Mouse (Mus musculus) midbrain, embryonic 13.5 days (tissue): Measurements from ENCODE around the gene Sun2. TPM values are rescaled to one million over a fixed set of nuclear protein-coding genes. Genes with fewer than 3 reads are reported as not detected.

Source experiments
- ATAC-seq: fragments of 200-750 bp; cut with Nextera tagmentation; 2 replicates; pipeline ENCODE4 v1.8.0; 2017; ENCODE audit warnings: mild to moderate bottlenecking, moderate TSS enrichment, moderate library complexity
- H3K27ac ChIP-seq: fragments of 300-500 bp; sonication (generic); 2 replicates; pipeline ENCODE4 v1.5.1; 2015; ENCODE audit warnings: inconsistent platforms, mild to moderate bottlenecking, moderate library complexity
- H3K27me3 ChIP-seq: fragments of 300-500 bp; sonication (generic); 2 replicates; pipeline ENCODE4 v1.6.1; 2015; ENCODE audit warnings: mild to moderate bottlenecking, inconsistent platforms
- H3K36me3 ChIP-seq: fragments of 300-500 bp; sonication (generic); 2 replicates; pipeline ENCODE4 v1.6.1; 2015; ENCODE audit warnings: mild to moderate bottlenecking, inconsistent platforms
- H3K4me1 ChIP-seq: fragments of 300-500 bp; sonication (generic); replicated peaks from 2 replicates; pipeline ENCODE4 v1.6.1; 2015; ENCODE audit warnings: inconsistent platforms
- H3K4me2 ChIP-seq: fragments of 300-500 bp; sonication (generic); replicated peaks from 2 replicates; pipeline ENCODE4 v1.6.1; 2015; ENCODE audit warnings: moderate library complexity, mild to moderate bottlenecking, inconsistent platforms
- H3K4me3 ChIP-seq: fragments of 300-500 bp; sonication (generic); replicated peaks from 2 replicates; pipeline ENCODE4 v1.5.1; 2015; ENCODE audit warnings: mild to moderate bottlenecking, inconsistent platforms
- H3K9ac ChIP-seq: fragments of 300-500 bp; sonication (generic); replicated peaks from 2 replicates; pipeline ENCODE4 v1.6.1; 2015; ENCODE audit warnings: mild to moderate bottlenecking, inconsistent platforms
- H3K9me3 ChIP-seq: fragments of 300-500 bp; sonication (generic); 2 replicates; pipeline ENCODE4 v1.6.1; 2016; ENCODE audit warnings: mild to moderate bottlenecking, inconsistent platforms
- WGBS: fragments of 180-500 bp; shearing (Covaris S2); methylation state at CpG from one replicate; pipeline ENCODE4 v1.1.7; 2015; 5-methylcytosine and 5-hydroxymethylcytosine counted together
- polyA plus RNA-seq: library from polyadenylated mRNA; unstranded; fragments of >200 nt; fragmentation: Nextera tagmentation; extraction: Ambion mirVana; gene quantifications from 2 replicates; pipeline ENCODE4 v1.2.1, GENCODE M21; 2015

The Sun2 gene
- polyA plus RNA-seq, 1 experiment from 2014 or later, result 8.5 TPM

- ATAC-seq, result no peak
- no peak overlapping the region for H3K4me3 ChIP-seq
- 90% methylated on average over 16 of the region's 16 CpGs for WGBS
- H3K9me3 ChIP-seq, result no peaks in the 10 kb centered on the region
- no peak overlapping the region for H3K9ac ChIP-seq
- peaks cover 22% of the 10 kb centered on the region for H3K4me1 ChIP-seq
- no peak overlapping the region for H3K27ac ChIP-seq
- H3K36me3 ChIP-seq, result peaks cover 29% of the 10 kb centered on the region
- no peak overlapping the region for H3K4me2 ChIP-seq
- no peaks in the 10 kb centered on the region for H3K27me3 ChIP-seq
Observed at GRCm38 (mm10) chr15:79767327-79767961, 25.1 kb upstream of the Sun2 start.

GRCm38 (mm10) chr15:79766586-79767071 lies 24.3 kb upstream of the Sun2 start:
- 91% methylated on average over 10 of the region's 10 CpGs for WGBS
- no peak overlapping the region for H3K27ac ChIP-seq

GRCm38 (mm10) chr15:79766168-79766567 lies 23.8 kb upstream of the Sun2 start:
- Histone ChIP-seq H3K9ac (no peak overlapping the region), H3K9me3 (no peaks in the 10 kb centered on the region), H3K36me3 (peaks cover 42% of the 10 kb centered on the region), H3K27me3 (no peaks in the 10 kb centered on the region), H3K27ac (no peak overlapping the region), H3K4me2 (no peak overlapping the region), H3K4me3 (no peak overlapping the region), H3K4me1 (peaks cover 15% of the 10 kb centered on the region)
- WGBS, result 76% methylated on average over 10 of the region's 10 CpGs
- no peak for ATAC-seq

More at GRCm38 (mm10) chr15:79766586-79767071, 24.3 kb upstream of the Sun2 start:
- H3K36me3 ChIP-seq, result peaks cover 38% of the 10 kb centered on the region
- H3K4me3 ChIP-seq, result no peak overlapping the region
- H3K4me1 ChIP-seq, result peaks cover 18% of the 10 kb centered on the region
- H3K9ac ChIP-seq, result no peak overlapping the region
- no peaks in the 10 kb centered on the region for H3K27me3 ChIP-seq
- no peak for ATAC-seq
- H3K4me2 ChIP-seq, result no peak overlapping the region
- H3K9me3 ChIP-seq, result no peaks in the 10 kb centered on the region

- H3K27ac ChIP-seq, result no peak overlapping the region
- H3K9ac ChIP-seq, result no peak overlapping the region
Observed at GRCm38 (mm10) chr15:79765361-79765760, 23.0 kb upstream of the Sun2 start.

GRCm38 (mm10) chr15:79764539-79765267 lies 22.4 kb upstream of the Sun2 start:
- H3K27me3 ChIP-seq, result no peaks in the 10 kb centered on the region
- H3K9ac ChIP-seq, result 0 out of 2 replicates have a peak overlapping the region, but pooled peaks have one; percentile 28
- H3K4me2 ChIP-seq, result no peak overlapping the region
- WGBS, result 87% methylated on average over 11 of the region's 11 CpGs
- ATAC-seq, result no peak
- no peak overlapping the region for H3K27ac ChIP-seq
- H3K4me3 ChIP-seq, result no peak overlapping the region
- H3K36me3 ChIP-seq, result peaks cover 50% of the 10 kb centered on the region
- 0 out of 2 replicates have a peak, but pooled peaks cover 7% of the 10 kb centered on the region for H3K4me1 ChIP-seq
- no peaks in the 10 kb centered on the region for H3K9me3 ChIP-seq

More at GRCm38 (mm10) chr15:79765361-79765760, 23.0 kb upstream of the Sun2 start:
- H3K4me3 ChIP-seq, result no peak overlapping the region
- no peaks in the 10 kb centered on the region for H3K27me3 ChIP-seq
- H3K9me3 ChIP-seq, result no peaks in the 10 kb centered on the region
- no peak for ATAC-seq
- peaks cover 50% of the 10 kb centered on the region for H3K36me3 ChIP-seq
- H3K4me2 ChIP-seq, result no peak overlapping the region
- H3K4me1 ChIP-seq, result 0 out of 2 replicates have a peak, but pooled peaks cover 8% of the 10 kb centered on the region
- 85% methylated on average over 2 of the region's 2 CpGs for WGBS

- no peak for ATAC-seq
- WGBS, result 92% methylated on average over 7 of the region's 7 CpGs
- H3K4me1 ChIP-seq, result 0 out of 2 replicates have a peak, but pooled peaks cover 3% of the 10 kb centered on the region
- H3K9ac ChIP-seq, result no peak overlapping the region
- no peaks in the 10 kb centered on the region for H3K9me3 ChIP-seq
- no peak overlapping the region for H3K4me2 ChIP-seq
- no peaks in the 10 kb centered on the region for H3K27me3 ChIP-seq
- H3K4me3 ChIP-seq, result no peak overlapping the region
- peaks cover 50% of the 10 kb centered on the region for H3K36me3 ChIP-seq
- no peak overlapping the region for H3K27ac ChIP-seq
Observed at GRCm38 (mm10) chr15:79763601-79764246, 21.4 kb upstream of the Sun2 start.

- H3K4me3 ChIP-seq, result no peak overlapping the region
- WGBS, result 93% methylated on average over 9 of the region's 9 CpGs
- peaks cover 50% of the 10 kb centered on the region for H3K36me3 ChIP-seq
- H3K4me2 ChIP-seq, result no peak overlapping the region
- H3K27ac ChIP-seq, result no peak overlapping the region
- H3K4me1 ChIP-seq, result no peaks in the 10 kb centered on the region
- no peak overlapping the region for H3K9ac ChIP-seq
- no peaks in the 10 kb centered on the region for H3K27me3 ChIP-seq
- H3K9me3 ChIP-seq, result no peaks in the 10 kb centered on the region
- no peak for ATAC-seq
Observed at GRCm38 (mm10) chr15:79763001-79763400, 20.7 kb upstream of the Sun2 start.

- no peak overlapping the region for H3K4me3 ChIP-seq
- no peaks in the 10 kb centered on the region for H3K27me3 ChIP-seq
- H3K4me2 ChIP-seq, result no peak overlapping the region
- H3K27ac ChIP-seq, result no peak overlapping the region
- H3K9ac ChIP-seq, result no peak overlapping the region
- ATAC-seq, result no peak
- no peaks in the 10 kb centered on the region for H3K9me3 ChIP-seq
- WGBS, result 81% methylated on average over 6 of the region's 6 CpGs
- H3K36me3 ChIP-seq, result peaks cover 50% of the 10 kb centered on the region
- peaks cover 10% of the 10 kb centered on the region for H3K4me1 ChIP-seq
Observed at GRCm38 (mm10) chr15:79760956-79761355, 18.6 kb upstream of the Sun2 start.

- ATAC-seq, result no peak
- Histone ChIP-seq H3K4me2 (no peak overlapping the region), H3K4me3 (no peak overlapping the region), H3K36me3 (peaks cover 17% of the 10 kb centered on the region), H3K9me3 (no peaks in the 10 kb centered on the region), H3K4me1 (peaks cover 15% of the 10 kb centered on the region), H3K27ac (no peak overlapping the region), H3K9ac (no peak overlapping the region), H3K27me3 (no peaks in the 10 kb centered on the region)
- WGBS, result 95% methylated on average over 3 of the region's 3 CpGs
Observed at GRCm38 (mm10) chr15:79757118-79757517, 14.8 kb upstream of the Sun2 start.

GRCm38 (mm10) chr15:79755977-79756625 lies 13.8 kb upstream of the Sun2 start:
- Histone ChIP-seq H3K36me3 (peaks cover 7% of the 10 kb centered on the region), H3K4me3 (no peak overlapping the region), H3K27ac (peak overlapping the region; percentile 60), H3K4me1 (peaks cover 15% of the 10 kb centered on the region), H3K9me3 (no peaks in the 10 kb centered on the region), H3K4me2 (no peak overlapping the region), H3K27me3 (no peaks in the 10 kb centered on the region), H3K9ac (no peak overlapping the region)
- no peak for ATAC-seq
- 52% methylated on average over 8 of the region's 8 CpGs for WGBS

GRCm38 (mm10) chr15:79755176-79755575 lies 12.8 kb upstream of the Sun2 start:
- Histone ChIP-seq H3K27ac (no peak overlapping the region; the same call in 1 of the 2 replicates), H3K4me3 (no peak overlapping the region), H3K9me3 (no peaks in the 10 kb centered on the region), H3K4me1 (peaks cover 15% of the 10 kb centered on the region), H3K27me3 (no peaks in the 10 kb centered on the region), H3K4me2 (no peak overlapping the region), H3K36me3 (no peaks in the 10 kb centered on the region), H3K9ac (no peak overlapping the region)
- ATAC-seq, result no peak
- 91% methylated on average over 4 of the region's 4 CpGs for WGBS
